Mouse (Mus musculus) cortical plate, adult 2 months (tissue): ENCODE results near the gene Adam19. TPM values are rescaled to one million over a fixed set of nuclear protein-coding genes. Genes with fewer than 3 reads are reported as not detected.
A peak's percentile ranks its signal among the peaks of the same experiment; 100 is the strongest.

Source experiments
- H3K27ac ChIP-seq: fragments of 200-500 bp; 2 replicates; pipeline ENCODE4 v1.5.1; 2012; ENCODE audit warnings: low read length, control low read depth, inconsistent platforms; ENCODE audit not compliant: insufficient read depth
- H3K4me1 ChIP-seq: fragments of 200-500 bp; 2 replicates; pipeline ENCODE4 v1.6.1; 2011; ENCODE audit warnings: low read length; ENCODE audit not compliant: control insufficient read depth, insufficient read depth
- H3K4me3 ChIP-seq: fragments of 200-500 bp; 2 replicates; pipeline ENCODE4 v1.5.1; 2011; ENCODE audit warnings: mild to moderate bottlenecking, low read length, control low read depth; ENCODE audit not compliant: insufficient read depth
- CTCF ChIP-seq: fragments of 200-500 bp; IDR thresholded peaks from 2 replicates; pipeline ENCODE4 v1.5.1; 2011; ENCODE audit warnings: mild to moderate bottlenecking, control low read depth, low read length; ENCODE audit not compliant: insufficient read depth; ENCODE audit errors: extremely low read depth
- POLR2A ChIP-seq: fragments of 200-500 bp; IDR thresholded peaks from 2 replicates; pipeline ENCODE4 v1.6.1; 2011; ENCODE audit warnings: mild to moderate bottlenecking, low read length, control low read depth; ENCODE audit not compliant: insufficient read depth; ENCODE audit errors: extremely low read depth
- polyA plus RNA-seq: library from polyadenylated mRNA; depleted of rRNA; stranded (reverse); fragments of >200 nt; gene quantifications from 2 replicates; pipeline ENCODE4 v1.2.3, GENCODE M21; 2012

Gene Adam19
- polyA plus RNA-seq, 1 experiment: 9.9 TPM

DNA sequence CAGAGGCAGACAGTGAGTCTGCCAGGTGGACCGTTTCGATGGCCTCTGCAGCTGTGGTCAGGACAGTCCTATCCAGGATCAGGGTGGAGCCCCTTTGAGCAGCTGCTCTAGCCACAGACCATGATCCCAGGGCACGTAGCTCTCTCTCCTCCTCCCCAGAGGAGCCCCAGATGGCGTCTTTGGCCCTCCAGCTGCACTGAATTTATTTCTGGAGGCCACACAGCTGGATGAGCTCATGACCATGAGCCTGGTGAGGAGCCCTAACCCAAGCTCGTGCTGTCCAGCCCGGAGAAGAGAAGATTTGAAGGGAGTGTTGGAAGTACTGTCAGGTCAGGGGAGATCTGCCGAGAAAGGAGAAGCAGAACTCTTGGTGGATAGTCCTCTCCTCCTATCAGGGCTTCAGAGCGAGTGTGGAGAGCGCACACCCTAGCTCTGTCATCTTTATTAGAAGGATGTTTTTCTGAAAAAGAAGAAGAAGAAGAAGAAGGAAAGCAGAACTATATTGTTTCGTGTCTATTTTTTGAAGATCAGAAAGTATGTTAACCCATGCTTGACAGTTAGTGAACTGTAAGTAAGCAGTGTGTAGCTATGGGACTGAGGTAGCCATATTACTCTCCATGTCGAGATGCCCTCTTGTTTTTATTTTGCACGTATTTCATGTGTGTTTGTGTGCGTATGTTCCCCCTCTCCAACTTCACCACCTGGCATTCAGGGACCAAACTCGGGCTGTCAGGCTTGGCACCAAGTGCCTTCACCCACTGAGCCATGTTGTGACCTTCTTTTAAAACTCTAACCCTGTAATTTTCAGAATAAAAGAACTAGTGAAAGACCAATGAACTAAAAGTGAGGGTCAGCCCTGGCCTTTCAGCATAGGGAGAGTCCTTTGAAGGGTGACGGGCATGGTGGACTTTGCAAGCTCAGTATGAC lies 72.1 kb downstream of the Adam19 start:
- Histone ChIP-seq H3K4me3 (no peak overlapping the region), H3K4me1 (no peaks in the 10 kb centered on the region), H3K27ac (no peak overlapping the region)
- TF ChIP-seq POLR2A: no peak
- TF ChIP-seq CTCF: no peak

GRCm38 (mm10) chr11:46128548-46128945 lies 72.8 kb downstream of the Adam19 start:
- Histone ChIP-seq H3K4me1 (no peaks in the 10 kb centered on the region), H3K27ac (no peak overlapping the region), H3K4me3 (no peak overlapping the region)
- TF ChIP-seq CTCF (peak; percentile 59), POLR2A (no peak)

DNA sequence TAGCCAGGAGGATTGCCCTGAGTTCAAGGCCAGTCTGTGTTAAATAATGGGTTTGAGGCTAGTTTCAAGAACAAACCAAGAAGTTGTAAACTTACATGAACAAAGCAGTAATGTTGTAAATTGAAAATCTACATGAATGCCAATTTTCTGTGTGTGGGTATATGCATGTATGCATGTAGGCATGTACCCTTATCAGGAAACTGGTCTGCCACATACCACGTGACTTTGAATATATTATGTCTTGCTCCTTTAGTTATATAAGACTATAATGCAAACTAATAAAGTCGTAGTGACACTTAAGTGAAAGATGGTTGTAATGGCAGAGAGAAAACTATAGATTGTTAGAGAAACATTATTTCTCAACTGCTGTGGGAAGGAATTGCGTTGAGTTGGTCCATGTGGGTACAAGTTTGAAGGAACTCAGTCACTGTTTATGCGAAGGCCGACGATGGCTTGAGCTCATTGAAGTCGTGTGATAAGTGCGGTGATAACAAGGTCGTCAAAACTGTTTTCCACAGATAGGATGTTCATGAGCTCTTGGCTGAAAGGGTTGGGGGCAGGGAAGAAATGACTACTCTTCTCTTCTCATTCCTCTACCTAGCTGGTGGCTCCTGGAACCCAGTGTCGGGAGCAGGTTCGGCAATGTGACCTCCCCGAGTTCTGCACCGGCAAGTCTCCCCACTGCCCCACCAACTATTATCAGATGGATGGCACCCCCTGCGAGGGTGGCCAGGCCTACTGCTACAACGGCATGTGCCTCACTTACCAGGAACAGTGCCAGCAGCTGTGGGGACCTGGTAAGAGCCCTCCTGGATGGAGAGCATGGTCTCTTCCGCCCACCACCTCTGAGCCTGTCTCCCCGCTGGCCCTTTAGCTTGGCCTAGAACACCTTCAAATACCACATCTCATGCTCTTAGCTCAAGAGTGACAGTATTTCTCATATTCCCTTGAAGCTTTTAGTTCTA lies 75.5 kb downstream of the Adam19 start:
- TF ChIP-seq POLR2A: no peak
- no peak for TF ChIP-seq CTCF
- Histone ChIP-seq H3K4me1 (peaks cover 6% of the 10 kb centered on the region), H3K4me3 (no peak overlapping the region), H3K27ac (no peak overlapping the region)

DNA sequence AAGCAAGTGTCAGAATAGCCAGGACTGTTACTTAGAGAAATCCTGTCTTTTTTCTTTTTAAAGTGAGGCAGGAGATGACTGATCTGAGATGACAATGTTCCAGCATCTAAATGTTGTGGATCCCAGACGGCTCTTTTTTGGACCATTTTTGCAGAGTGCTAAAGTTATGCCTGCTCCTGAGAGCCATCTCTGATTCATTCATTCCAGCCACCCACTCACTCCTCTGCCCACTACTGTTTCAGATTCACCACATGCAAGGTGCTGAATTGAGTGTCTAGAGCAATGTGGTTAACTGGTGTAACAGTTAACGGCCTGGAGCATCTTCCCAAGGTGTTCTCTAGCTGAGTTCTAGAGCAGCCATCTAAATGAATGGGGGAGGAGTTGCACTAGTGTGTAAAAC lies 79.1 kb downstream of the Adam19 start:
- TF ChIP-seq CTCF: no peak
- no peak for TF ChIP-seq POLR2A

GRCm38 (mm10) chr11:46143342-46143741 lies 87.5 kb downstream of the Adam19 start:
- no peak for TF ChIP-seq POLR2A
- no peak for TF ChIP-seq CTCF
- no peaks in the 10 kb centered on the region for H3K4me1 ChIP-seq
- no peak overlapping the region for H3K27ac ChIP-seq
- no peak overlapping the region for H3K4me3 ChIP-seq

More for the DNA sequence above, 79.1 kb downstream of the Adam19 start:
- no peak overlapping the region for H3K4me3 ChIP-seq
- 0 out of 2 replicates have a peak overlapping the region, but pooled peaks have one; percentile 62 for H3K27ac ChIP-seq
- peaks cover 6% of the 10 kb centered on the region for H3K4me1 ChIP-seq

DNA sequence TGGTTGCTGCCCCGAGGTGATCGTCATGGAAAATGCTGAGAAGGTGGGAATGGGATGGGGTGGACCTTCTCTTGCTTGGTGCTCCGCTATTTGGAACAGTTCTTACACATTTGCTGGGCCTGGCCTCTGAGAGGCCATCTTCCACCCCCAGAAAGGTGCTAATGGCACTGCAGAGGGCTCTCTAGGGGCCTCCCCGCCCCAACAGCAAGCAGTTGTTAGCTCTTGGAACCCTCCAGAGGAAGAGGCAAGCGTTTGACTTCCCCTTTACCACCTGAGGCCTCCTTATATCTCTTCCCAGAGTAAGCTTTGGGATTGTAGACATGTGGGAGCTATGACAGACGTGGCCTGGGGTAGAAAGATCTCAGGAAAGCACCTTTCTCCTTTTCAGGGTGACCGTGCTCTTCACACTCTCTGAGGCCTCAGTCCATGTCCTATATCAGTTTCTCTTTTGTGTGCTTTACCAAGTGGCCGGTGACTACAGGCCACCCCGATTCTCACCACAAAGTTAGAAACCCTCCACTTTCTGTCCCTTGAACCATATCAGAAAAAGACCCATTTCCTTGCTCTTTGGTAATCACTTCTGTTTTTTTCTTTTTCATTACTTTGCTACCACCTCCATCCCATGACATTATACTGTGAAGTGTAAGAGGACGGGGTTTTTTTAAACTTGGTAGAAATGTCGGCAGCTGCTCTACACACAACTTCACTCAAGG lies 89.5 kb downstream of the Adam19 start:
- H3K27ac ChIP-seq: no peak overlapping the region
- TF ChIP-seq CTCF: no peak
- TF ChIP-seq POLR2A: no peak
- no peak overlapping the region for H3K4me3 ChIP-seq
- no peaks in the 10 kb centered on the region for H3K4me1 ChIP-seq

DNA sequence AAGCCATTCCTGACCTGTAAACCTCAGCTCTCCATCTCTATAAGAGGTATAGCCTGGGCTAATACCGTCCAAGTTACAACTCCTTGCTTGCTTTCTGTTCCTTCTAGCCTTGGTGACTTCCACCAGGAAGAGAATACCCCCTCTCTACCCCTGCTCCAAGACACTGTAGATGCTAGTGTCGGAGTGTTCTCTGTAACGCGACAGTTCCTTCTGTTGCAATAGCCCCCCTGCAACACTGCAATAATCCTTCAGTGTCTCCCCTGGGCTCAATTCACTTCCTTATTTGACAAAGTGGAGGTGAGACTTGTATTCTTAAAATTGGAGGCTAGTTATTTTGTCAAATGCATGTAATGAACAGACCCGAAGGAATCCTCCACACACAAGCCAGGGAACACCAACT lies 90.8 kb downstream of the Adam19 start:
- no peak for TF ChIP-seq POLR2A
- TF ChIP-seq CTCF: no peak
- Histone ChIP-seq H3K27ac (no peak overlapping the region), H3K4me1 (no peaks in the 10 kb centered on the region), H3K4me3 (no peak overlapping the region)

DNA sequence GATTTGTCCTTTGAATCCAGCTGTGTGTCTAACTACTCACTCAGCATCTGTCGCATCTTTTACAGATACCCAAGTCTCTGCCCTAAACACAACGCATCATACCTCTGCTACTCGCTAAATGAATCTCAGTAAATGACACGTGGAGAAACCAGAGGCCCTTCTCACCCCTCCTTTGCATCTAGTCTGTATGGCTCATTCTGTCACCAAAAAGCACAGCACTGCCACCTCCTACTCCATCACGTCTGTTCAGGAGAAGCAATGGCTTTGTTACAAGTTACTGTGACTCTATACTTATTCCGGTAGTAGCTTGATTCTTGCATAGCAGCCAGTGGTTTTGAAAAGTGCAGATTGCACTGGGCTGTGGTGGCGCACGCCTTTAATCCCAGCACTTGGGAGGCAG lies 101.2 kb downstream of the Adam19 start:
- TF ChIP-seq CTCF: no peak
- TF ChIP-seq POLR2A: no peak
- Histone ChIP-seq H3K27ac (no peak overlapping the region), H3K4me3 (no peak overlapping the region), H3K4me1 (no peaks in the 10 kb centered on the region; the same call in 1 of the 2 replicates)

DNA sequence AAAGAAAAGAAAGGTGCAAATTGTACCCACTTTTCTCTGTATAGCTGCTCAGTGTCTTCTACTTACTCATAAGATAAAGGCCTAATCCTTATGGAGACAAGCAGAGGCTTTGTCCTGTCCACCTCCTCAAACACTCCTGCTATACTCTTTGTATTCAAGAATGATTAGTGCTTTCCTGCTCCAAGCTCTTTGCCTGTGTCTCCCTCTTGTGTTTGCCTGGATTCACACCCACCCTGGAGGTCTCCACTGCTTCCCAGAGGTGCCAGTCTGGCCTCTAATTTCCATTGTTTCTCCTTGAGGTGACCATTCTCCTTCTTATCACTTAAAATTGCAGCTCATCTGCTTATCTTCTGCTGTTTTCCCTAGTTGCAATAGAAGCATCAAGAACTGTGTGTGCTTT lies 101.7 kb downstream of the Adam19 start:
- TF ChIP-seq POLR2A: no peak
- TF ChIP-seq CTCF: 0 out of 2 replicates have a peak, but pooled peaks have one; percentile 6
- H3K4me1 ChIP-seq: no peaks in the 10 kb centered on the region; the same call in 1 of the 2 replicates
- no peak overlapping the region for H3K27ac ChIP-seq
- H3K4me3 ChIP-seq: no peak overlapping the region
